Mouse (Mus musculus): ENCODE results near the gene Paxbp1. TPM values are rescaled to one million over a fixed set of nuclear protein-coding genes. Genes with fewer than 3 reads are reported as not detected.

Gene Paxbp1
- polyA plus RNA-seq, 1 experiment from 2014 or later = 10.9 TPM

GRCm38 (mm10) chr16:91020842-91021483 lies 23.4 kb downstream of the Paxbp1 start:
- Histone ChIP-seq H3K4me3 (ENCODE audit: low read depth, low read length) (no peak overlapping the region), H3K27me3 (ENCODE audit: insufficient read depth, low read length) (no peaks in the 10 kb centered on the region), H3K4me2 (ENCODE audit: low read depth, low read length) (no peak overlapping the region), H3K9me3 (ENCODE audit: low read length) (no peaks in the 10 kb centered on the region; the same call in 1 of the 2 replicates), H3K36me3 (replicated peaks; ENCODE audit: insufficient read depth, low read length) (peaks cover 82% of the 10 kb centered on the region), H3K9ac (replicated peaks) (no peak overlapping the region), H3K27ac (ENCODE audit: low read depth) (0 out of 2 replicates have a peak overlapping the region, but pooled peaks have one; percentile 8), H3K4me1 (ENCODE audit: insufficient read depth) (no peaks in the 10 kb centered on the region)
- 84% methylated on average over 10 of the region's 10 CpGs for WGBS (ENCODE audit: insufficient replicate concordance)
- TF ChIP-seq CTCF (IDR thresholded peaks at IDR 0.05; ENCODE audit: low read depth) (no peak), EP300 (IDR thresholded peaks at IDR 0.05; ENCODE audit: low read depth) (no peak)
- ATAC-seq = no peak
- no peak for DNase-seq

- Histone ChIP-seq H3K27ac (ENCODE audit: low read depth) (no peak overlapping the region), H3K4me1 (ENCODE audit: insufficient read depth) (no peaks in the 10 kb centered on the region), H3K4me3 (ENCODE audit: low read depth, low read length) (no peak overlapping the region), H3K9me3 (ENCODE audit: low read length) (no peaks in the 10 kb centered on the region; the same call in 1 of the 2 replicates), H3K27me3 (ENCODE audit: insufficient read depth, low read length) (no peaks in the 10 kb centered on the region), H3K36me3 (replicated peaks; ENCODE audit: insufficient read depth, low read length) (peaks cover 81% of the 10 kb centered on the region), H3K4me2 (ENCODE audit: low read depth, low read length) (no peak overlapping the region), H3K9ac (replicated peaks) (no peak overlapping the region)
- WGBS (ENCODE audit: insufficient replicate concordance) = 90% methylated on average over 4 of the region's 4 CpGs
- DNase-seq (no peak), ATAC-seq (no peak)
- TF ChIP-seq CTCF (IDR thresholded peaks at IDR 0.05; ENCODE audit: low read depth) (no peak), EP300 (IDR thresholded peaks at IDR 0.05; ENCODE audit: low read depth) (no peak)
These were observed 24.9 kb downstream of the Paxbp1 start for GRCm38 (mm10) chr16:91019476-91019875.

GRCm38 (mm10) chr16:91015761-91016160 lies 28.6 kb downstream of the Paxbp1 start:
- H3K4me3 ChIP-seq (ENCODE audit: low read depth, low read length) = no peak overlapping the region
- ATAC-seq (no peak), DNase-seq (no peak)
- H3K36me3 ChIP-seq (replicated peaks; ENCODE audit: insufficient read depth, low read length) = peaks cover 55% of the 10 kb centered on the region
- no peak overlapping the region for H3K4me2 ChIP-seq (ENCODE audit: low read depth, low read length)
- H3K27ac ChIP-seq (ENCODE audit: low read depth) = no peak overlapping the region
- H3K4me1 ChIP-seq (ENCODE audit: insufficient read depth) = peaks cover 4% of the 10 kb centered on the region; the same call in 1 of the 2 replicates
- no peaks in the 10 kb centered on the region for H3K9me3 ChIP-seq (ENCODE audit: low read length)
- H3K27me3 ChIP-seq (ENCODE audit: insufficient read depth, low read length) = no peaks in the 10 kb centered on the region
- 88% methylated on average over 4 of the region's 4 CpGs for WGBS (ENCODE audit: insufficient replicate concordance)
- H3K9ac ChIP-seq (replicated peaks) = no peak overlapping the region
- TF ChIP-seq CTCF (IDR thresholded peaks at IDR 0.05; ENCODE audit: low read depth) (no peak), EP300 (IDR thresholded peaks at IDR 0.05; ENCODE audit: low read depth) (no peak)

GRCm38 (mm10) chr16:91011847-91012246 lies 32.5 kb downstream of the Paxbp1 start:
- peak overlapping the region; percentile 99 for H3K4me3 ChIP-seq (ENCODE audit: low read depth, low read length)
- peak overlapping the region; percentile 97 for H3K27ac ChIP-seq (ENCODE audit: low read depth)
- H3K9me3 ChIP-seq (ENCODE audit: low read length) = no peaks in the 10 kb centered on the region
- H3K36me3 ChIP-seq (replicated peaks; ENCODE audit: insufficient read depth, low read length) = peaks cover 23% of the 10 kb centered on the region
- DNase-seq (no peak), ATAC-seq (no peak)
- TF ChIP-seq CTCF (IDR thresholded peaks at IDR 0.05; ENCODE audit: low read depth) = no peak
- peak overlapping the region; percentile 99 for H3K4me2 ChIP-seq (ENCODE audit: low read depth, low read length)
- H3K9ac ChIP-seq (replicated peaks) = peak overlapping the region; percentile 98
- H3K4me1 ChIP-seq (ENCODE audit: insufficient read depth) = peaks cover 12% of the 10 kb centered on the region
- WGBS (ENCODE audit: insufficient replicate concordance) = 13% methylated on average over 3 of the region's 3 CpGs
- no peaks in the 10 kb centered on the region for H3K27me3 ChIP-seq (ENCODE audit: insufficient read depth, low read length)

- 0% methylated on average over 53 of the region's 66 CpGs for WGBS (ENCODE audit: insufficient replicate concordance)
- H3K27ac ChIP-seq (ENCODE audit: low read depth) = peak within 1 kb of the TSS; percentile 97
- H3K4me2 ChIP-seq (ENCODE audit: low read depth, low read length) = peak within 1 kb of the TSS; percentile 99
- peak within 1 kb of the TSS; percentile 99 for H3K4me3 ChIP-seq (ENCODE audit: low read depth, low read length)
- peak; percentile 94 for DNase-seq
- H3K9me3 ChIP-seq (ENCODE audit: low read length) = no peaks in the 10 kb centered on the region
- H3K4me1 ChIP-seq (ENCODE audit: insufficient read depth) = peaks cover 15% of the 10 kb centered on the region
- no peak for TF ChIP-seq EP300 (IDR thresholded peaks at IDR 0.05; ENCODE audit: low read depth)
- TF ChIP-seq CTCF (IDR thresholded peaks at IDR 0.05; ENCODE audit: low read depth) = 0 out of 2 replicates have a peak, but pooled peaks have one; percentile 18
- no peaks in the 10 kb centered on the region for H3K27me3 ChIP-seq (ENCODE audit: insufficient read depth, low read length)
- H3K9ac ChIP-seq (replicated peaks) = peak within 1 kb of the TSS; percentile 98
- ATAC-seq = peak; percentile 95
- peaks cover 20% of the 10 kb centered on the region for H3K36me3 ChIP-seq (replicated peaks; ENCODE audit: insufficient read depth, low read length)
These were observed 33.2 kb downstream of the Paxbp1 start, which contains the start of gene Synj1 for GRCm38 (mm10) chr16:91011021-91011683. Gene Synj1, minus strand, starts transcription at chr16:91011308.

- no peak for DNase-seq
- peak; percentile 52 for ATAC-seq
- Histone ChIP-seq H3K27me3 (ENCODE audit: insufficient read depth, low read length) (no peaks in the 10 kb centered on the region), H3K36me3 (replicated peaks; ENCODE audit: insufficient read depth, low read length) (peaks cover 17% of the 10 kb centered on the region), H3K4me3 (ENCODE audit: low read depth, low read length) (peak overlapping the region; percentile 99), H3K27ac (ENCODE audit: low read depth) (peak overlapping the region; percentile 97), H3K4me1 (ENCODE audit: insufficient read depth) (peaks cover 15% of the 10 kb centered on the region), H3K4me2 (ENCODE audit: low read depth, low read length) (peak overlapping the region; percentile 99), H3K9ac (replicated peaks) (peak overlapping the region; percentile 98), H3K9me3 (ENCODE audit: low read length) (no peaks in the 10 kb centered on the region)
- TF ChIP-seq EP300 (IDR thresholded peaks at IDR 0.05; ENCODE audit: low read depth) (no peak), CTCF (IDR thresholded peaks at IDR 0.05; ENCODE audit: low read depth) (no peak)
- under 1% methylated on average over 41 of the region's 42 CpGs for WGBS (ENCODE audit: insufficient replicate concordance)
These were observed 33.7 kb downstream of the Paxbp1 start for GRCm38 (mm10) chr16:91010581-91011020.

Data from liver, postnatal 0 days (tissue).